Mouse (Mus musculus) skeletal muscle tissue, adult 2 months (tissue): ENCODE results near the gene Tdrd5.
"Not testable (repeated sequence)": the region's sequence is repeated elsewhere in the genome, so short reads cannot be mapped to it uniquely, and the experiment has no call there.

ENCODE experiments used
- DNase-seq: peaks from one replicate; pipeline ENCODE4 v3.0.0-alpha.2; 2012; ENCODE audit warnings: low read depth, low spot score

Tdrd5 gene

GRCm38 (mm10) chr1:156254866-156255265 is 48.6 kb downstream of the Tdrd5 start:
- no peak for DNase-seq

DNA sequence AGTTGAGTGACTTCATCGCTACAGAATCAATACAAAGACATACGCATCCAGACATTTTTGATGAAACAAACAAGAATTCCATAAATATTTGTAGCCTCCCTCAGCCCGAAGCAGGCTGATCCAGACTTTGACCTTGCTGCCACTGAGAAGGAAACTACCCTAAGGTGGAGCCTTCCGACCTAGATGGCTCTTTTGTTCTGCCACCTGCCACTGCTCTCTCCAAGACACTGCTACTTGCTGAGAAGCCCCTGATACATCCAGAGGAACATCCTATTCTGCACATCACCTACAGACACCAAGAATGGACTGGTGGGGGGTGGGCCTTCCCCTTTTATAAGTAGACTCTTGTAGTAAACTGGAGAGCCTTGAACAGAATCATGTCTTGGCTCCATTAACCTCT is 52.4 kb downstream of the Tdrd5 start:
- not testable (repeated sequence) for DNase-seq

GRCm38 (mm10) chr1:156247893-156248292 is 55.6 kb downstream of the Tdrd5 start:
- no peak for DNase-seq

DNA sequence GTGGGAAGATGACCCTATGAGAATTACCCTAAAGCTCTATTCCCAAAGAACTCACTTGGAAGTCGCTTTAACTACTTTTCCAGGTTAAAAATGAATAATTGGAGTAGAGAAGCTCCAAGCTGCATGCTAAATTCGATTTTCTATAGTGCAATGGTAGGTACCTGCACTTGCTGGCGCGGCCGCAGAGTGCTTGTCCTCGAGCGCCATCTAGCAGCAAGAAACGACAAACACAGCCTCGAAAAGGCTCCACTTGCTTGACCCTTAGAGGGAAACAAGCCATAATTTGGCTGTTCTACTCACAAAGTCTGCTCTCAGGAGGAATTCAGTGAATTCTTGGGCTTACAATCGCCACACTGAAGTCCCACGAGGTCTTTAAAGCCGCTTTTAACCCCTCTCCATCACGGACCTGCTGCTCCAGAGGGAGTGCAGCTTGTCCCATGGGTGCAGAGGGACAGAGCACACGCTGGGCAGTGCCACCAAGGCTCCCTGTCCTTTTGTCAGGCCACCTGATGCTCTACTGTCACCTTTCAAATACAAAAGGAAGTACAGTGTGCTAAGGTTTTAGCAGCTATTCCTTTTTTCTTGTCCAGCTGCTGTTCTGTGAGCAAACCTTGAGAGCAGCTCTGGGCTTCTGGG is 61.6 kb downstream of the Tdrd5 start:
- DNase-seq = peak; percentile 42

DNA sequence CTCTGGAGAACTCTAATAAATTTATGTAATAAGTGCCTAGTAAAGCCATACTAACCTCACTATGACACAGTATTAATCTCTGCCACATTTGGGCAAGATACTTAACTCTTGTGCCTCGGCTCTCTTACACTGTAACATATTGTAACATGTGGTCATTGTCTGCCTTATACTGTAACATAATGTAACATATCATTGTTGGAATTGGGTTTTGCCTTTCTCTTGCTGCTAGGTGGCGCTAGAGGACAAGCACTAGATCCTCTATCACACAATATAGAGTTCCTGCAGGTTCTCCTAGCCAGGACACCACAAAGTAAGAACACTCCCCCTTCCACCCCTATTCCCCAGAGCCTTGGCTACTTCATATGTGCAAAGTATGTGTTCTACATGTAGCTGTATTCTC is 62.4 kb downstream of the Tdrd5 start:
- DNase-seq = no peak

GRCm38 (mm10) chr1:156231122-156231521 is 72.3 kb downstream of the Tdrd5 start:
- no peak for DNase-seq

- DNase-seq = peak; percentile 24
Measured at GRCm38 (mm10) chr1:156230339-156231089, 73.0 kb downstream of the Tdrd5 start.

DNA sequence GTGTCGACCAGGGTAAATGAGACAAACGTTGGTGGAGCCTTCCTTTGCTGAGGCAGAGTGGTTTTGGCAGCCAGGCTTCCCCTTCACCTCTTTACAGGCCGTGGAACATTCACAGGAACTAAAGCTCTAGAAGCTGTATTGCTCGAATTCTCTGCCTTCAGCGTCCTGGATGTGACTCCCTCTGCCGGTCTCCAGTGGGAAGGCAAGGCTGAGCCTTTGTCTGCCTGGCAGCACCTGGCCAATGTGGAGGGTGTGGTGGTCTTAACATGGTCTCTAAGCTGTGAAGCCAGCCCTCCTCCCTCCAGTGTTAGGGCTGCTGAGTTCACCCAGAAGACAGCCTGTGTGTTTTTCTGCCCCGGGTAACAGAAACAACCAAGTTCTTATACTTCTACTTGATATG is 74.0 kb downstream of the Tdrd5 start:
- no peak for DNase-seq

- DNase-seq = no peak
Measured at GRCm38 (mm10) chr1:156228728-156229127, 74.7 kb downstream of the Tdrd5 start.

DNA sequence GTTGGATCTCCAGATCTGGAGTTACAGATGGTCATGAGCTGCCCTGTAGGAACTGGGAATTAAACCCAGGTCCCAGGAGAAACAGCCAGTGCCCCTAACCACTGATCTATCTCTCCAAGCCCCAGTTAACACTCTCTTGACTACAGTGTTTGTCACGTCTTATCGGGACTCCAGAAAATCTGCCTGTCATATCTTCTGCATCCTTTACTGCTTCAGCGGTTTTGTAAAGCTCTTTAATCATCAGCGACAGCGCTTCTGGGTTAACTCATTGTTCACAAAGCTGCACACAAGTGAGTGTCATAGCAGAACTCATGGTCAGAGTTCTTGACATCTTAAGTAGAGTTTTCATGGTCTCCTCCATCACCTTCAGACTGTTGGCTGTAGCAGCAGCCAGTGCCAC is 76.6 kb downstream of the Tdrd5 start:
- no peak for DNase-seq

- DNase-seq = no peak
Measured at GRCm38 (mm10) chr1:156222205-156223000, 81.1 kb downstream of the Tdrd5 start.

- peak; percentile 27 for DNase-seq
Measured at GRCm38 (mm10) chr1:156221327-156221726, 82.1 kb downstream of the Tdrd5 start.

DNA sequence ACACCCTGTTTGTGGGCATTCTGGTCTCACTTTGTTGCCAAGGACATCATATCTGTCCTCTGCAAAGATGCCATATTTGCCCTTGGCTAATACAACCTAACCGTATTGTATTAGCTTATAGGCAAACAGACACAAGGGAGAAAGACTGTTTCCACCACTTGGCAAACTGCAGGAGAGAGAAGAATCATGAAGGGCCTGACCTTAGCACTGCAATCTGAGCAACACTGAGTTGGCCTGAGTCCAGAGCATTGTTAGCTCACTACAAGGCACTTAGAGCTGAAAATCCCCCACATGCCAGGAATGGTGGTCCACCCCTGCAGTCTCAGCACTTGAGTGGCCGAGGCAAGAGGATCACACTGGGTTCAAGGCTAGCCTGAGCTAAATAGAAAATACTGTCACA is 84.9 kb downstream of the Tdrd5 start:
- no peak for DNase-seq

- DNase-seq = peak; percentile 30
Measured at GRCm38 (mm10) chr1:156217941-156218340, 85.5 kb downstream of the Tdrd5 start.

GRCm38 (mm10) chr1:156217393-156217792 is 86.1 kb downstream of the Tdrd5 start:
- DNase-seq = peak; percentile 63

DNA sequence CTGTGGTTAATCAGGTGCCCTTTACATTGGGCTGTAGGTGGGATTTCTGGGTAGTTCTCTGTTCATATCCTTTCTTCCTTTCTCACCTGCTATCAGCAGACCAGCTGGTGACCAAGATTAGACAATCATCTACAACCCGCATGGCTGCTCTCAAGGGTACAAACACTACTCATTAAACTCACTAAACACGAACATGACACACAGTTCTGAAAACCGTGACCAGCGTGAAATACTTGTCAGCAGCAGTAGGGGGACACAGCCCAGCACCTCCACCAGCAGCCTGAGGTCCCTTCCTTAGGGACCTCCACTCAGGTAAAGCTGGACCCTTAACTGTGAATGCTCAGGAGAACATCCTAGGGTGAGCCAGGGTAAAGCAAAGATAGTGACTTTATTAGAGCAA is 87.2 kb downstream of the Tdrd5 start:
- no peak for DNase-seq

DNA sequence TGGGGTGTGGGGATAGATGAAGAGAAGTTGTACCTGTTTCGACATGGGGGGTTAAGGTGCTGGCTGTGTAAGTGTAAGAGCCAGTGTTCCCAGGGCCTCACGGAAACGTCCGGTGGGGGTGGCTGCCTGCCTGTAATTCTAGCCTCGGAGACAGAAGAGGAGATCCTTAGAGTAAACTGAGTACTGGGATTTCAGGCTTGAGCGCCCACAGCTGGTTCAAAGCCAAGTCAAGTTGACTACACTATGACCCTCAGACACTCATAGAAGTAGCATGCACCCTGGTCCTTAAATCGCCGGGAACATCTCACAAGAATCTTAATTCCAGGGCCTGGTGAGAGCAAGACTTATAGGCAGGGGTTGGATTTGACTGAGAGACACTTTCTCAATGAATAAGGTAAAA is 88.8 kb downstream of the Tdrd5 start:
- no peak for DNase-seq

GRCm38 (mm10) chr1:156212923-156213322 is 90.5 kb downstream of the Tdrd5 start:
- no peak for DNase-seq

- no peak for DNase-seq
Measured at GRCm38 (mm10) chr1:156211809-156212317, 91.6 kb downstream of the Tdrd5 start.
